Mouse (Mus musculus): ENCODE results near the gene Asah2. TPM values are rescaled to one million over a fixed set of nuclear protein-coding genes. Genes with fewer than 3 reads are reported as not detected.
A peak's percentile ranks its signal among the peaks of the same experiment; 100 is the strongest.

The Asah2 gene
- total RNA-seq, 2 experiments from 2014 or later = 4.3 to 5.4 TPM

GRCm38 (mm10) chr19:32025443-32025842 is 82.6 kb downstream of the Asah2 start:
- intact Hi-C loops (cut with DNase I) = no loop called here

GRCm38 (mm10) chr19:32019722-32020121 is 88.3 kb downstream of the Asah2 start:
- no peak for DNase-seq
- Histone ChIP-seq H3K4me3 (no peak overlapping the region), H3K27ac (no peak overlapping the region)
- no peak for TF ChIP-seq CTCF (IDR thresholded peaks at IDR 0.05)
- intact Hi-C loops (cut with DNase I) = no loop called here

More at GRCm38 (mm10) chr19:32025443-32025842, 82.6 kb downstream of the Asah2 start:
- Histone ChIP-seq H3K27ac (no peak overlapping the region), H3K4me3 (no peak overlapping the region)
- no peak for DNase-seq
- TF ChIP-seq CTCF (IDR thresholded peaks at IDR 0.05) = no peak

- Histone ChIP-seq H3K27ac (no peak overlapping the region), H3K4me3 (no peak overlapping the region)
- intact Hi-C loops (cut with DNase I) = no loop called here
- TF ChIP-seq CTCF (IDR thresholded peaks at IDR 0.05) = no peak
- no peak for DNase-seq
Observed at GRCm38 (mm10) chr19:32018585-32018984, 89.4 kb downstream of the Asah2 start.

GRCm38 (mm10) chr19:32018053-32018452 is 90.0 kb downstream of the Asah2 start:
- no peak for TF ChIP-seq CTCF (IDR thresholded peaks at IDR 0.05)

GRCm38 (mm10) chr19:32002623-32003022 is 105.4 kb downstream of the Asah2 start:
- no peak overlapping the region for H3K27ac ChIP-seq
- TF ChIP-seq CTCF (IDR thresholded peaks at IDR 0.05) = no peak
- intact Hi-C loops (cut with DNase I) = no loop called here
- no peak overlapping the region for H3K4me3 ChIP-seq
- DNase-seq = no peak

More at GRCm38 (mm10) chr19:32018053-32018452, 90.0 kb downstream of the Asah2 start:
- Histone ChIP-seq H3K4me3 (no peak overlapping the region), H3K27ac (no peak overlapping the region)
- intact Hi-C loops (cut with DNase I) = no loop called here
- no peak for DNase-seq

- TF ChIP-seq CTCF (IDR thresholded peaks at IDR 0.05) = no peak
- Histone ChIP-seq H3K4me3 (no peak overlapping the region), H3K27ac (no peak overlapping the region)
- intact Hi-C loops (cut with DNase I) = no loop called here
- DNase-seq = no peak
Observed at GRCm38 (mm10) chr19:31996916-31997315, 111.1 kb downstream of the Asah2 start.

- H3K4me3 ChIP-seq = no peak overlapping the region
- intact Hi-C loops (cut with DNase I) = no loop called here
- H3K27ac ChIP-seq = no peak overlapping the region
- no peak for TF ChIP-seq CTCF (IDR thresholded peaks at IDR 0.05)
- no peak for DNase-seq
Observed at GRCm38 (mm10) chr19:31991057-31991456, 117.0 kb downstream of the Asah2 start.

- no peak for DNase-seq
- Histone ChIP-seq H3K27ac (no peak overlapping the region), H3K4me3 (no peak overlapping the region)
- no peak for TF ChIP-seq CTCF (IDR thresholded peaks at IDR 0.05)
- intact Hi-C loops (cut with DNase I) = no loop called here
Observed at GRCm38 (mm10) chr19:31975882-31976281, 132.1 kb downstream of the Asah2 start.

GRCm38 (mm10) chr19:31971998-31972397 is 136.0 kb downstream of the Asah2 start:
- TF ChIP-seq CTCF (IDR thresholded peaks at IDR 0.05) = peak; percentile 99; the same call in 1 of the 2 replicates
- Histone ChIP-seq H3K4me3 (no peak overlapping the region), H3K27ac (no peak overlapping the region)
- DNase-seq = peak; percentile 80
- intact Hi-C loops (cut with DNase I) = loop anchor here (2.0 to 5.0 kb wide), 6 partner anchors 60 to 717 kb away; no protein-coding TSS in a partner anchor

- DNase-seq = no peak
- intact Hi-C loops (cut with DNase I) = loop anchor here (2.0 to 5.0 kb wide), 5 partner anchors 61 to 717 kb away; no protein-coding TSS in a partner anchor
- Histone ChIP-seq H3K4me3 (no peak overlapping the region), H3K27ac (no peak overlapping the region)
- no peak for TF ChIP-seq CTCF (IDR thresholded peaks at IDR 0.05)
Observed at GRCm38 (mm10) chr19:31971405-31971804, 136.6 kb downstream of the Asah2 start.

GRCm38 (mm10) chr19:31967933-31968532 is 140.0 kb downstream of the Asah2 start:
- intact Hi-C loops (cut with DNase I) = no loop called here
- Histone ChIP-seq H3K27ac (no peak overlapping the region), H3K4me3 (no peak overlapping the region)
- no peak for DNase-seq
- TF ChIP-seq CTCF (IDR thresholded peaks at IDR 0.05) = peak; percentile 38

- intact Hi-C loops (cut with DNase I) = no loop called here
- no peak overlapping the region for H3K4me3 ChIP-seq
- no peak for TF ChIP-seq CTCF (IDR thresholded peaks at IDR 0.05)
- no peak for DNase-seq
- no peak overlapping the region for H3K27ac ChIP-seq
Observed at GRCm38 (mm10) chr19:31963147-31963546, 144.9 kb downstream of the Asah2 start.

GRCm38 (mm10) chr19:31960434-31960833 is 147.6 kb downstream of the Asah2 start:
- no peak overlapping the region for H3K27ac ChIP-seq
- TF ChIP-seq CTCF (IDR thresholded peaks at IDR 0.05) = no peak
- intact Hi-C loops (cut with DNase I) = no loop called here
- H3K4me3 ChIP-seq = no peak overlapping the region
- DNase-seq = no peak

GRCm38 (mm10) chr19:31956359-31956758 is 151.7 kb downstream of the Asah2 start:
- intact Hi-C loops (cut with DNase I) = no loop called here
- no peak for TF ChIP-seq CTCF (IDR thresholded peaks at IDR 0.05)
- H3K4me3 ChIP-seq = no peak overlapping the region
- DNase-seq = no peak
- H3K27ac ChIP-seq = no peak overlapping the region
